Mouse (Mus musculus) liver, embryonic 14.5 days (tissue): ENCODE results near the gene Dpep2nb. TPM values are rescaled to one million over a fixed set of nuclear protein-coding genes. Genes with fewer than 3 reads are reported as not detected.

Experiments used
- ATAC-seq: fragments of 200-750 bp; cut with Nextera tagmentation; 2 replicates; pipeline ENCODE4 v1.8.0; 2017; ENCODE audit warnings: moderate number of reproducible peaks, mild to moderate bottlenecking, moderate library complexity; ENCODE audit not compliant: insufficient read depth
- DNase-seq, 3 experiments: peaks; one replicate each; pipeline ENCODE4 v3.0.0-alpha.2; 2012 to 2013; ENCODE audit warnings: low read depth in 3 of 3, low spot score in 3 of 3
- H3K27ac ChIP-seq: fragments of 300-500 bp; sonication (generic); 2 replicates; pipeline ENCODE4 v1.5.1; 2014; ENCODE audit warnings: moderate library complexity, mild to moderate bottlenecking, control low read depth, inconsistent platforms
- H3K27me3 ChIP-seq: fragments of 300-500 bp; sonication (generic); 2 replicates; pipeline ENCODE4 v1.6.1; 2014; ENCODE audit warnings: mild to moderate bottlenecking, low read length, moderate library complexity; ENCODE audit not compliant: control insufficient read depth, insufficient read depth
- H3K36me3 ChIP-seq: fragments of 300-500 bp; sonication (generic); replicated peaks from 2 replicates; pipeline ENCODE4 v1.6.1; 2014; ENCODE audit warnings: low read depth; ENCODE audit not compliant: control insufficient read depth, insufficient read depth
- H3K4me1 ChIP-seq, 2 experiments: fragments of 200-500 bp in 1 of 2; fragments of 300-500 bp in 1 of 2; sonication (generic) in 1 of 2; replicated peaks; 2 replicates each; pipeline ENCODE4 v1.6.1; 2012 to 2014; ENCODE audit warnings: antibody characterized with exemption in 1 of 2, inconsistent platforms in 1 of 2, low read length in 1 of 2; ENCODE audit not compliant: control insufficient read depth in 2 of 2, insufficient read depth in 2 of 2
- H3K4me2 ChIP-seq: fragments of 300-500 bp; sonication (generic); 2 replicates; pipeline ENCODE4 v1.6.1; 2014; ENCODE audit warnings: low read depth, mild to moderate bottlenecking, control low read depth, moderate library complexity
- H3K4me3 ChIP-seq, 2 experiments: fragments of 200-500 bp in 1 of 2; fragments of 300-500 bp in 1 of 2; sonication (generic) in 1 of 2; 2 replicates each; pipeline ENCODE4 v1.5.1; 2012 to 2014; ENCODE audit warnings: low read depth in 2 of 2, low read length in 2 of 2, mild to moderate bottlenecking in 2 of 2, control low read depth in 1 of 2, inconsistent platforms in 1 of 2, moderate library complexity in 1 of 2; ENCODE audit not compliant: insufficient read depth in 1 of 2
- H3K9ac ChIP-seq: fragments of 300-500 bp; sonication (generic); replicated peaks from 2 replicates; pipeline ENCODE4 v1.6.1; 2014; ENCODE audit warnings: mild to moderate bottlenecking, control low read depth, moderate library complexity
- H3K9me3 ChIP-seq: fragments of 300-500 bp; sonication (generic); 2 replicates; pipeline ENCODE4 v1.6.1; 2016; ENCODE audit warnings: low read length, mixed read lengths; ENCODE audit not compliant: control insufficient read depth
- CTCF ChIP-seq: IDR thresholded peaks from 2 replicates; pipeline ENCODE4 v1.5.1; 2016; ENCODE audit warnings: antibody characterized with exemption, low read depth, control low read depth
- EP300 ChIP-seq: IDR thresholded peaks from 2 replicates; pipeline ENCODE4 v1.6.1; 2016; ENCODE audit warnings: antibody characterized with exemption, low read depth
- WGBS: fragments of 180-500 bp; shearing (Covaris S2); extraction: QIAGEN DNeasy Blood & Tissue Kit; methylation state at CpG from one replicate; pipeline ENCODE4 v1.1.7; 2014; ENCODE audit not compliant: insufficient replicate concordance; 5-methylcytosine and 5-hydroxymethylcytosine counted together
- polyA plus RNA-seq, 2 experiments: library from polyadenylated mRNA; depleted of rRNA in 1 of 2; stranded (reverse) in 1 of 2; unstranded in 1 of 2; fragments of >200 nt; fragmentation: Nextera tagmentation in 1 of 2; extraction: Ambion mirVana in 1 of 2; gene quantifications; 2 replicates each; pipeline versions ENCODE4 v1.2.1 to v1.2.3; 2012 to 2014

Dpep2nb gene
- polyA plus RNA-seq, 2 experiments: not detected

DNA sequence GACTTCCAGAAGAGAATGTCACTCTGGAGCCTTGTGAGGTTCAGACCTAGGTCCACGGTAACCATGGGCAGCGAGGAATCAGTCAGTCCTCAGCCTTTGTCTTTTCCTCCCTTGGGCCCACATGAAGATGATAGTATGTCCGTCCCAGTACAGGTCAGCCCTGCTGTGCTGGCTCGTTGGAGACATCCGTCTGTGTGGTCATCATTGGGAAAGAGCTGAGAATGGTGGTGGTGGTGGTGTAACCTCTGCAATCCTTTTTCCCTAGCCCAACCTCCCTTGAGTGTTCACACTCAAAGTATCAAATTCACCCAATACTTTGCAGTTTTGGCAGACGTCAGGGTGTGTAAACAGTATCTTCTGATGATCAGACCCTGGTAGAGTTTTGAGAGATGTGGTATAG lies 44.1 kb upstream of the Dpep2nb start:
- H3K27me3 ChIP-seq: no peaks in the 10 kb centered on the region
- peaks cover 13 to 38% of the 10 kb centered on the region in 2 experiments for H3K4me1 ChIP-seq
- TF ChIP-seq EP300 (no peak), CTCF (no peak)
- no peak overlapping the region for H3K4me2 ChIP-seq
- DNase-seq (no peak), ATAC-seq (no peak)
- no peak overlapping the region for H3K4me3 ChIP-seq
- WGBS: 81% methylated on average over 6 of the region's 6 CpGs
- H3K27ac ChIP-seq: no peak overlapping the region
- no peaks in the 10 kb centered on the region for H3K9me3 ChIP-seq
- no peak overlapping the region for H3K9ac ChIP-seq
- H3K36me3 ChIP-seq: peaks cover 7% of the 10 kb centered on the region; the same call in 1 of the 2 replicates

DNA sequence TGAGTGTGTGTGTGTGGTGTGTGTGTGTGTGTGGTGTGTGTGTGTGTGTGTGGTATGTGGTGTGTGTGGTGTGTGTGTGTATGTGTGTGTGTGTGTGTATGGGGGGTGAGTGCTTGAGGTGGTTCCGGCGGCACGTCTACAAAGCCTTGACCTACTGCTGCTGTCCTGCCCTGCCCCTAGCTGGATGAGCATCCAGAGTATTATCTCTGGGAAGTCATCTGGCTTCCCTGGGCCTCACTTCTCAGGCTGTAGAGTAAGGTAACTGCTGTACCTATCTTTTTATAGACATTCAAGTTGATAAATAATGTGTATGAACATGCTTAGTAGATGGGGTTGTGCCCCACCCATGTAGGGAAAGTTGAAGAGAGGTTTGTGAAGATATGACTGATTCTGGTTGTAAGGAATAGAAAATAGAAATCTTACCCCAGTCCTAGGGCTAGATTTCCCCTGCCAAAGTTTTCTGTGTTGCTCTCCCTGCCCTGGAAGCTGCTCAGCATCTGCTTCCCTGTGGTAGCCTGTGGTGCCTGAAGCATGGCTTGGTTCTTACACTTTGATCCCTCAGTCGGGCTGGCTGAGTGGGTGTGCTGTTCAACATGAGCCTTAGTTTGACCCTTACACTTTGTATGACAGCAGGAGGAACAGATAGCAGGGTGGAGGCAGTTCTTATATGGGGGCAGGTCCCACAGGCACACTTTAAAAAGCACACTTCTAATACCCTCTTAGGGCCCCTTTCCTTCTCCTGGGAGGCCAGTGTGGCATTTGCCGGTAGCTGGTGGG lies 42.3 kb upstream of the Dpep2nb start:
- ATAC-seq: peak; percentile 64
- Histone ChIP-seq H3K27me3 (no peaks in the 10 kb centered on the region), H3K36me3 (peaks cover 4% of the 10 kb centered on the region; the same call in 1 of the 2 replicates), H3K4me3 (no peak overlapping the region), H3K4me1 (peaks cover 7 to 37% of the 10 kb centered on the region in 2 experiments), H3K4me2 (peak overlapping the region; percentile 38; the same call in 1 of the 2 replicates), H3K27ac (peak overlapping the region; percentile 79), H3K9me3 (no peaks in the 10 kb centered on the region), H3K9ac (no peak overlapping the region)
- no peak for DNase-seq
- TF ChIP-seq CTCF (no peak), EP300 (no peak)
- 59% methylated on average over 5 of the region's 5 CpGs for WGBS

DNA sequence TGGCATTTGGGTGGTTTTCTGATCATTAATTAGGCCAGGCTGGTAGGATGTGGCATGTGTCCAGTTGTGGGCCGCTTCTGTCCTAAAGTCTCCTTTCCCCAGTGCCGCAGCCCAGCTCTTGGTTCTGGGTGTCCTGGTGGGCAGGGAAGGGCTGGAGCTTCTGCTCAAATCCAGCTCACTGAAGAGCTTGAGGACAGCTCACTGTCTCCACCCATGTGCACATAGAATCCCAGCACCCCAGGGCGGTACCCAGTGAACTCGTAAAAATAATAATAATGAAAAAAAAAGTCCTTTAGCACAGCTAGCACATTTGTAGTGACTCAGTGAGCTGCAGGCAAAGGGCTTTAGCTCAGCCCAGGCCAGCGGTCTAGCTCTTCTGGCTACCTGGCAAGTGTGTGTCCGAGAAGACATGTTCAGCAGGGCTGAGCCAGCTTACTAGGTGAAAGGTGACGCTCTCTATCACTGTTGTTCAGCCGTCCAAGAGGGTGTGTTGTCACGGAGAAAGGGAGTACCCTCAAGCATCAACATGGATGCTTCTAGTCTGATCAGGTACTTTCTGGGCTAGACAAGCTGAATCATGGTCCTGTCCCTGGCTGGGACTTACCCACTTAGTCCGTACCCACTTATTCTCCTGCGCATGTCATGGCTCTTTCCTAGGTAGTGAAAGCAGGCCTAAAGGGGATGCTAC lies 41.2 kb upstream of the Dpep2nb start:
- ATAC-seq (peak; percentile 87), DNase-seq (peak; percentile 58 to 75 (median 74))
- H3K9me3 ChIP-seq: no peaks in the 10 kb centered on the region
- H3K27ac ChIP-seq: peak overlapping the region; percentile 79
- peak overlapping the region; percentile 30; the same call in 1 of the 2 replicates for H3K4me2 ChIP-seq
- no peaks in the 10 kb centered on the region for H3K27me3 ChIP-seq
- peaks cover 7 to 37% of the 10 kb centered on the region in 2 experiments for H3K4me1 ChIP-seq
- peak; percentile 53 for TF ChIP-seq EP300
- TF ChIP-seq CTCF: no peak
- H3K36me3 ChIP-seq: peaks cover 4% of the 10 kb centered on the region
- 80% methylated on average over 11 of the region's 11 CpGs for WGBS
- 0 out of 2 replicates have a peak overlapping the region, but pooled peaks have one; percentile 2 for H3K9ac ChIP-seq
- no peak overlapping the region for H3K4me3 ChIP-seq

DNA sequence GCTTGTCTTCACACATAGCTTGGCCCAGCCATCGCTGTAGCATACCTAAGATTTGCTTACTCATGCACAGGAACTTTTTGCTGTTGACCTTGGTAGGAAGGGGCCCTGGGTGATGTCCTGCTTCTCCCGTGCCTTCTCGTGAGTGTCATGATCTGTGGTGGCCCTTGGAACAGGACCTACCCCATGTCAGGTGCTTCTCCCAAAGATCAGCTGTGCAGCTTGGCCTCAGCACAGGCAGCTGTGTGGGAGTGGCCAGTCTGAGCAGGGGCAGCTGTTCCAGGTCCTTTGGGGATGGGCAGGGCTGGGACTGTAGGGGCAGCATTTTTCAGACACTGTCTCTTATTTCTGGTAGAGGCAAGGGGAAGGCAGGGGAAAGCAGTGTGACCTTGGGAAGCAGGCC lies 38.4 kb upstream of the Dpep2nb start:
- 19% methylated on average over 3 of the region's 3 CpGs for WGBS
- no peak for DNase-seq
- TF ChIP-seq EP300 (no peak), CTCF (no peak)
- H3K9me3 ChIP-seq: no peaks in the 10 kb centered on the region
- no peaks in the 10 kb centered on the region; the same call in 1 of the 2 replicates for H3K36me3 ChIP-seq
- peaks cover 7 to 37% of the 10 kb centered on the region in 2 experiments for H3K4me1 ChIP-seq
- H3K27ac ChIP-seq: no peak overlapping the region
- no peak overlapping the region for H3K4me2 ChIP-seq
- H3K4me3 ChIP-seq: no peak overlapping the region
- H3K9ac ChIP-seq: no peak overlapping the region
- no peaks in the 10 kb centered on the region for H3K27me3 ChIP-seq
- ATAC-seq: no peak

DNA sequence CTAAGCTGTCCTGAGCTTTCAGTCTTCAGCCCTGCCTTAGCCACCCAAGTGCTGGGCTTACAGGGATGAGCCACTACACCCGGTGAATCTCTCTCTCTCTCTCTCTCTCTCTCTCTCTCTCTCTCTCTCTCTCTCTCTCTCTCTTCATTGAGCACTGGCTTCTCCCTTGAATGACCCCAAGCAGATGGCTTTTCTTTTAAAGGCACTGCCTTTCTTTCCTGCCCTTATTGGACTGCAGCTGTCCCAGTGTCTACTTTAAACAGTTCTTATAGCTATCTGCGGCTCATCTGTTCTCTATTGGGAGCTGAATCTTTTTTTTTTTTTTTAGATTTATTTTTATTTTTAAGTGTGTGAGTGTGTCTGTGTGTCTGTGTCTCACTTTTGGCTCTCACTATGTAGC lies 37.3 kb upstream of the Dpep2nb start:
- no peaks in the 10 kb centered on the region for H3K9me3 ChIP-seq
- peaks cover 1 to 29% of the 10 kb centered on the region in 2 experiments for H3K4me1 ChIP-seq
- WGBS: 85% methylated on average over 2 of the region's 2 CpGs
- H3K27me3 ChIP-seq: no peaks in the 10 kb centered on the region
- ATAC-seq (no peak), DNase-seq (no peak)
- no peak overlapping the region for H3K4me3 ChIP-seq
- TF ChIP-seq CTCF (no peak), EP300 (no peak)
- H3K9ac ChIP-seq: no peak overlapping the region
- no peaks in the 10 kb centered on the region; the same call in 1 of the 2 replicates for H3K36me3 ChIP-seq
- no peak overlapping the region for H3K4me2 ChIP-seq
- H3K27ac ChIP-seq: no peak overlapping the region
